Mouse (Mus musculus) T-cell, adult 2 months (primary cell): ENCODE data around the gene Neurog1.

Experiments
- DNase-seq: peaks from one replicate; pipeline ENCODE4 v3.0.0; 2022; ENCODE audit warnings: low spot score

Neurog1 gene

GRCm38 (mm10) chr13:56219254-56219653 lies 32.7 kb downstream of the Neurog1 start:
- DNase-seq: no peak

- DNase-seq: no peak
These were observed 35.9 kb downstream of the Neurog1 start for GRCm38 (mm10) chr13:56216090-56216489.

- no peak for DNase-seq
These were observed 37.3 kb downstream of the Neurog1 start for GRCm38 (mm10) chr13:56214633-56215032.

- DNase-seq: no peak
These were observed 42.9 kb downstream of the Neurog1 start for GRCm38 (mm10) chr13:56209067-56209411.

- DNase-seq: no peak
These were observed 43.5 kb downstream of the Neurog1 start for GRCm38 (mm10) chr13:56208225-56209066.
